Mouse (Mus musculus) bone marrow macrophage, adult 2 months (primary cell): ENCODE measurements around the gene Npc1l1. TPM values are rescaled to one million over a fixed set of nuclear protein-coding genes. Genes with fewer than 3 reads are reported as not detected.

Source experiments
- H3K27ac ChIP-seq: 2 replicates; pipeline ENCODE4 v1.5.1; 2012; ENCODE audit warnings: low read depth, low read length; ENCODE audit not compliant: insufficient read depth
- H3K4me1 ChIP-seq: 2 replicates; pipeline ENCODE4 v1.6.1; 2012; ENCODE audit warnings: low read length; ENCODE audit not compliant: control insufficient read depth, insufficient read depth
- H3K4me3 ChIP-seq: 2 replicates; pipeline ENCODE4 v1.5.1; 2012; ENCODE audit warnings: mild to moderate bottlenecking, low read length, moderate library complexity; ENCODE audit not compliant: insufficient read depth
- CTCF ChIP-seq: IDR thresholded peaks from 2 replicates; pipeline ENCODE4 v1.5.1; 2012; ENCODE audit warnings: low read depth, mild to moderate bottlenecking, low read length, moderate library complexity
- POLR2A ChIP-seq: IDR thresholded peaks from 2 replicates; pipeline ENCODE4 v1.6.1; 2012; ENCODE audit warnings: mild to moderate bottlenecking, low read depth, low read length, borderline replicate concordance
- polyA plus RNA-seq: library from polyadenylated mRNA; stranded (reverse); fragments of >200 nt; gene quantifications from 2 replicates; pipeline ENCODE4 v1.2.4, GENCODE M21; 2012; ENCODE audit not compliant: missing spikeins, insufficient read depth, insufficient read length

The Npc1l1 gene
- not detected in 2 replicates for polyA plus RNA-seq

- no peak within 1 kb of the TSS for H3K27ac ChIP-seq
- no peaks in the 10 kb centered on the region for H3K4me1 ChIP-seq
- no peak for TF ChIP-seq POLR2A
- TF ChIP-seq CTCF = no peak
- H3K4me3 ChIP-seq = no peak within 1 kb of the TSS
Measured at GRCm38 (mm10) chr11:6230012-6230411, at the start of gene Npc1l1. Gene Npc1l1 (minus strand): TSS chr11:6230143.

- TF ChIP-seq POLR2A (no peak), CTCF (no peak)
- Histone ChIP-seq H3K4me1 (peaks cover 9% of the 10 kb centered on the region), H3K4me3 (no peak overlapping the region), H3K27ac (no peak overlapping the region)
Measured at GRCm38 (mm10) chr11:6276466-6276865, 46.5 kb upstream of the Npc1l1 start.

GRCm38 (mm10) chr11:6275094-6275484, 45.1 kb upstream of the Npc1l1 start:
- H3K4me3 ChIP-seq = 0 out of 2 replicates have a peak overlapping the region, but pooled peaks have one; percentile 10
- peaks cover 9% of the 10 kb centered on the region for H3K4me1 ChIP-seq
- TF ChIP-seq CTCF (no peak), POLR2A (no peak)
- 0 out of 2 replicates have a peak overlapping the region, but pooled peaks have one; percentile 17 for H3K27ac ChIP-seq

GRCm38 (mm10) chr11:6274387-6275093, 44.6 kb upstream of the Npc1l1 start, which contains the start of gene Tmed4:
Gene Tmed4 (minus strand): TSS chr11:6274870.
- Histone ChIP-seq H3K27ac (0 out of 2 replicates have a peak within 1 kb of the TSS, but pooled peaks have one; percentile 17), H3K4me1 (peaks cover 9% of the 10 kb centered on the region), H3K4me3 (peak within 1 kb of the TSS; percentile 65)
- no peak for TF ChIP-seq POLR2A
- peak; percentile 37; the same call in 1 of the 2 replicates for TF ChIP-seq CTCF

GRCm38 (mm10) chr11:6273607-6274006, 43.7 kb upstream of the Npc1l1 start:
- no peak overlapping the region for H3K27ac ChIP-seq
- H3K4me3 ChIP-seq = peak overlapping the region; percentile 65
- TF ChIP-seq POLR2A (no peak), CTCF (no peak)
- H3K4me1 ChIP-seq = peaks cover 11% of the 10 kb centered on the region

- Histone ChIP-seq H3K27ac (peak within 1 kb of the TSS; percentile 85), H3K4me3 (peak within 1 kb of the TSS; percentile 87), H3K4me1 (peaks cover 12% of the 10 kb centered on the region; the same call in 1 of the 2 replicates)
- TF ChIP-seq CTCF (no peak), POLR2A (0 out of 2 replicates have a peak, but pooled peaks have one; percentile 13)
Measured at GRCm38 (mm10) chr11:6267320-6268254, 37.6 kb upstream of the Npc1l1 start, which contains the start of gene Ddx56. Gene Ddx56 (minus strand): TSS chr11:6267772.

- Histone ChIP-seq H3K27ac (no peak overlapping the region), H3K4me1 (peaks cover 12% of the 10 kb centered on the region; the same call in 1 of the 2 replicates), H3K4me3 (peak overlapping the region; percentile 87)
- no peak for TF ChIP-seq CTCF
- no peak for TF ChIP-seq POLR2A
Measured at GRCm38 (mm10) chr11:6266621-6267020, 36.7 kb upstream of the Npc1l1 start.

- no peak for TF ChIP-seq POLR2A
- peak; percentile 96 for TF ChIP-seq CTCF
- Histone ChIP-seq H3K27ac (no peak overlapping the region), H3K4me3 (no peak overlapping the region), H3K4me1 (peaks cover 10% of the 10 kb centered on the region; the same call in 1 of the 2 replicates)
Measured at GRCm38 (mm10) chr11:6261434-6262082, 31.6 kb upstream of the Npc1l1 start.

GRCm38 (mm10) chr11:6259413-6259812, 29.5 kb upstream of the Npc1l1 start:
- TF ChIP-seq POLR2A = no peak
- no peak for TF ChIP-seq CTCF
- Histone ChIP-seq H3K4me1 (no peaks in the 10 kb centered on the region), H3K4me3 (no peak overlapping the region), H3K27ac (no peak overlapping the region)
